Mouse (Mus musculus): ENCODE measurements at regions not wholly inside any gene's neighbourhood (a gene's known extent, or its start where the extent isn't known, plus 50 kb on each side); places are given as distances from the start of the nearest gene placed in this dataset.

GRCm38 (mm10) chr7:115290801-115291417 is 547.4 kb downstream of the Insc start:
- DNase-seq (ENCODE audit: low spot score in 2 of 2), result no peak

- DNase-seq (ENCODE audit: low spot score in 2 of 2), result no peak
Measured at GRCm38 (mm10) chr7:115294655-115295230, 551.2 kb downstream of the Insc start.

- no peak for DNase-seq (ENCODE audit: low spot score in 2 of 2)
Measured at GRCm38 (mm10) chr7:115300241-115300640, 556.7 kb downstream of the Insc start.

- DNase-seq (ENCODE audit: low spot score in 2 of 2), result no peak
Measured at GRCm38 (mm10) chr7:115308377-115308776, 564.9 kb downstream of the Insc start.

- DNase-seq (ENCODE audit: low spot score in 2 of 2), result peak in 1 of 2 experiments; percentile 6
Measured at GRCm38 (mm10) chr7:115310400-115311225, 567.1 kb downstream of the Insc start.

- DNase-seq (ENCODE audit: low spot score in 2 of 2), result no peak
Measured at GRCm38 (mm10) chr7:115319504-115319903, 576.0 kb downstream of the Insc start.

GRCm38 (mm10) chr7:115322989-115323388 is 579.5 kb downstream of the Insc start:
- no peak for DNase-seq (ENCODE audit: low spot score in 2 of 2)

GRCm38 (mm10) chr7:115328300-115328699 is 584.8 kb downstream of the Insc start:
- no peak for DNase-seq (ENCODE audit: low spot score in 2 of 2)

- no peak for DNase-seq (ENCODE audit: low spot score in 2 of 2)
Measured at GRCm38 (mm10) chr7:115331698-115332097, 588.2 kb downstream of the Insc start.

- DNase-seq (ENCODE audit: low spot score in 2 of 2), result no peak
Measured at GRCm38 (mm10) chr7:115333046-115333577, 589.6 kb downstream of the Insc start.

- DNase-seq (ENCODE audit: low spot score in 2 of 2), result no peak
Measured at GRCm38 (mm10) chr7:115335051-115335450, 591.6 kb downstream of the Insc start.

GRCm38 (mm10) chr7:115340155-115340554 is 596.7 kb downstream of the Insc start:
- no peak for DNase-seq (ENCODE audit: low spot score in 2 of 2)

GRCm38 (mm10) chr7:115341007-115341406 is 597.5 kb downstream of the Insc start:
- DNase-seq (ENCODE audit: low spot score in 2 of 2), result peak in 1 of 2 experiments; percentile 2

- no peak for DNase-seq (ENCODE audit: low spot score in 2 of 2)
Measured at GRCm38 (mm10) chr7:115345749-115346148, 602.3 kb downstream of the Insc start.

- DNase-seq (ENCODE audit: low spot score in 2 of 2), result no peak
Measured at GRCm38 (mm10) chr7:115358711-115359110, 615.2 kb downstream of the Insc start.

- no peak for DNase-seq (ENCODE audit: low spot score in 2 of 2)
Measured at GRCm38 (mm10) chr7:115360142-115360541, 616.6 kb downstream of the Insc start.

GRCm38 (mm10) chr7:115362117-115362516 is 618.6 kb downstream of the Insc start:
- DNase-seq (ENCODE audit: low spot score in 2 of 2), result no peak

GRCm38 (mm10) chr7:115366910-115367309 is 623.4 kb downstream of the Insc start:
- peak; percentile 26 to 59 for DNase-seq (ENCODE audit: low spot score in 2 of 2)

- DNase-seq (ENCODE audit: low spot score in 2 of 2), result no peak
Measured at GRCm38 (mm10) chr7:115371143-115371542, 627.6 kb downstream of the Insc start.

GRCm38 (mm10) chr7:115372921-115373320 is 629.4 kb downstream of the Insc start:
- DNase-seq (ENCODE audit: low spot score in 2 of 2), result no peak

- DNase-seq (ENCODE audit: low spot score in 2 of 2), result no peak
Measured at GRCm38 (mm10) chr7:115373781-115374533, 630.5 kb downstream of the Insc start.

GRCm38 (mm10) chr7:115376067-115376466 is 632.6 kb downstream of the Insc start:
- no peak for DNase-seq (ENCODE audit: low spot score in 2 of 2)

Data from urinary bladder, adult 18-20 months (tissue).